Mouse (Mus musculus) testis, postnatal 14 days (tissue): ENCODE results near the gene Riok1.

ENCODE experiments used
- DNase-seq: peaks from one replicate; pipeline ENCODE4 v3.0.0; 2021; ENCODE audit warnings: low spot score

Riok1 gene

DNA sequence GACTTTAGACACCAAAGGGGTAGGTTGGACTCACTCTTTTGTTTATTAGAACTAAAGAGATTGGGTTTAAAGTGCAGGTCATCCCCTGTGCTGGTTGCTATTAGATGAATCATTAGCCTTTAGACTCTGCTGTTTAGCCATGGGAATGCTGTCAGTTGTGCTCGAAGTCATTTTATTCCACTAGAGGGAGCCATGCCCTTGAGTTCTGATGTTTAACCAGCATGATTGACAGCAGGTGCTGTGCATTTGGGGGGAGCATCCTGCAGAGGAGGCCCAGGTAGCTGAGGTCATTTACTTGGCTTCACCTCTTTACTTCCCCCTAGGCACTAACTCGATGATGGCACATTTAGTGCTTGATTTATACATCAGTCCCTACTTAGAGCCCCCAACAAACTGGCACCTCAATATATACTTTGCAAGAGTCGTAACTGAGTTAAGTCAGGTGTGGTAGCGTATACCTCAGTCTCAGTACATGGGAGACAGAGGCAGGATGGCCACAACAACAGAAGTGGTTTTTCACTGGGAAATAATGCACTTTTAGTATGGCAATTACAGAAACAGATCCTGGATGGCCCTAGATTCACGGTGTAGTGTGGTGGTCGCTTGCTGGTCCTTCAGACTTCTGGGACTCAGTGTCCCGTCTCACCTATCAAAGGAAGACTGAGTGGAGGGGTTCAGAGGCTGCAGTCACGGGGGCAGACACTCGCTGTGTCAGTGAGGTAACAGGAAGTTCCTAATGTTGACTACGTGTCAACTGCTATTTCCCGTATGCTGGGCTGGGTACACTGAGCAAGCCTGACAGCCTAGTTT, 28.3 kb downstream of the Riok1 start:
- DNase-seq: no peak

DNA sequence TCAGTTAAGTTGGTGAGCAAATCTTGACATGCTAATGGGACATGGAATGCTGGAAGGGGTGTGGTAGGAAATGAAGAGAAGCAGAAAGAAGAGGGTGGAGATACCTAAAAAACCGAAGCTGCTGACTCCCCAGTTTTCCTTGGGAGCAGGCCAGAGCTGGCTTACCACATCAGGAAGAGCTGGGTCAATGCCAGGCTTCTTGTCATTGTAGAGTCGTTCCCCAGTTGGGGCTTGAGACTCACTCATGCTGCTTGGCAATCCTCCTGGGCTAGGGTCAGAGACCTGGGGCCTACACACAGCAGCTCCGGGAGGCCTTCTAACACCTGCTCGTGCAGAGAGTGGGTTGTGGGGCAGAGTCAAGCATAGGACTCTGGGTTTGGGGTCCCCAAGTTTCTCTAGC, 34.1 kb downstream of the Riok1 start:
- DNase-seq: no peak

DNA sequence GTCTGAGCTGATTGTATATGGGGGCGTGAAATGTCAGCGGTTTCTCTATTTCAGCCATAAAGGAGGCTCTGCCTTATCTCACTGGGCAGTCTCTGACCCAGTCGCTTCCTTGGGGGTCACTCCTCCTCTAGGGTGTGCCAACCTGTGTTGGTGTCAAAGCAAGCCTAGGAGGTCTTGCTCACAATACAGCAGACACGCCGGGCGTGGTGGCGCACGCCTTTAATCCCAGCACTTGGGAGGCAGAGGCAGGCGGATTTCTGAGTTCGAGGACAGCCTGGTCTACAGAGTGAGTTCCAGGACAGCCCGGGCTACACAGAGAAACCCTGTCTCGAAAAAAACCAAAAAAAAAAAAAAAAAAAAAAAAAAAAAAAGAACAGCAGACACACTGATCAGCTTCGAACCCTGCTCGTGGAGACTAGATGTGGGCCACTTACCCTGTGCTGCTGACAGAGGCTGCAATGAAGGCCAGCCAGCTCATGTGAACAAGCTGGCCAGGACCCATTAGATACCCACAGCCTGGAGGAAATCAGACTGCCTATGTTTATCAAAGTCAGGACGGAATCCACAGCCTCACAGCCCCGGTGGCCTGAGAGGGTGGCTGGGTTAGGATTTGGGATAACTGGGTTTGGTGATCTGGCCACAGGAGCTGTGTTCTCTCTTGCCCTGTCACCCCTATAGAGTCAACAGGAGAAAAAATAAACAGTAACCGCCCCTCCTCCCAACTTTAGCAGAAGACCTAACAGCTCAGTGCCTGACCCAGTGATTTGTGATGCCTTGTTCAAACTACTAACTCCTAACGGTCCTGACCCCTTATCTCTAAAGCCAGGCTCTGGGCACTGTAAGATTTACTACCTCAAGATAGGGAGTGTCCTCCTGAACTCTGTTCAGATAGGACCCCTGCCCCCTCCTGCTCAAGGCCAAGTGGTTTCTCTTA, 36.8 kb downstream of the Riok1 start:
- no peak for DNase-seq

DNA sequence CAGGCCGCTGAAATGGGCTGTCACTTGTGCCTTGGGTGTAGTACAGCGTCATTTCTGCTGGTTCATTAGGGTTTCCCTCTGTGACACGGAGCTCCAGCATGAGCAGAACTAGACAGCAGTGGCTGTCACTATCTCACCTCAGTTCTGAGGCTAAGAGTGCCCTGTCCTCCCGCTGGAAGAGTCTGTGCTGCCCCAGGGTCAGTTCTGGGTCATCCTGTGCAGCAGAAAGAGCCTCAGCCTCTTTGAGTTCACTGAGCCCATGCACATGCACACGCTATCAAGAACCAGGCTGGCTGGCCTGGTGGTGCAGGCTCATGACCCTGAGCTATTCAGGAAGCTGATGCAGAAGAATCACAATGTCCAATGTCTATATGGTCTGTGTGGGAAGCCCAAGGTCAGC, 37.6 kb downstream of the Riok1 start:
- DNase-seq: no peak

DNA sequence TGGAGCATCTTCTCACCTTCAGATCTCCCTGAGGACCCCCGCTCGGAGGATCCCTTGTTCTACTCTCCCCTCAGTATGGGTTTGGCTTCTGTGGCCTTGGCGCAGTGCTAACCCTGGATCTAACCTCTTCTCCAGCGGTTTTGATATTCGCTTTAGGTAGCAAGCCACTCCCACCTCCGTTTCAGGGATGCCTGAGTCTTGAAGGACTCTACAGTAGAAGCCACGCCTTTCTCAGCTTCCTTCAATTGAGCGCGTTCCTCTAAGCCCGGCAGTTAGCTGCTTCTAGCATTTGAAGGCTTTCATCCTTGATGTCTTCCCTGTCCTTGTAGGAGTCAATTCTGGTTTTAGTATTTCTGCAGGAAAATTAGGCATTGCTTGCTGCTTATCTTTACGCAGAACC, 40.3 kb downstream of the Riok1 start:
- no peak for DNase-seq

DNA sequence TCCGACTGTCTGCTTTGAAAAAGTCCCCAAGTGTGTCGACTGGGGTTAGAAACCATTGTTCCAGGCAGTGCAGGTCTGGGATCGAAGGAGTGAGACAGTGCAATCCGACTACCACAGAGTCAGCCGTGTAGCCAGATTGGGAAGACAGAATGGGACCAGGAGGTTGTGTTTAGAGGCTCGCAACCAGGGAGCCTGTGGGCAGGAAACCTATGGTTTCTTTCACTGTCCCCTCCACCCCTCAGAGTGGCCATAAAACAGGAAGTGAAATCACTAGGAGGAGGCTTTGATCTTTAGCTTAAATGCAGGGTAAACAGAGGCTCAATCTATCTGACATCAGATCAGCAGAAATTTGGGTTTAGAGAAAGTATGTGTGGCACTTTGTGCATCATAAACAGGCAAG, 42.0 kb downstream of the Riok1 start:
- DNase-seq: no peak

DNA sequence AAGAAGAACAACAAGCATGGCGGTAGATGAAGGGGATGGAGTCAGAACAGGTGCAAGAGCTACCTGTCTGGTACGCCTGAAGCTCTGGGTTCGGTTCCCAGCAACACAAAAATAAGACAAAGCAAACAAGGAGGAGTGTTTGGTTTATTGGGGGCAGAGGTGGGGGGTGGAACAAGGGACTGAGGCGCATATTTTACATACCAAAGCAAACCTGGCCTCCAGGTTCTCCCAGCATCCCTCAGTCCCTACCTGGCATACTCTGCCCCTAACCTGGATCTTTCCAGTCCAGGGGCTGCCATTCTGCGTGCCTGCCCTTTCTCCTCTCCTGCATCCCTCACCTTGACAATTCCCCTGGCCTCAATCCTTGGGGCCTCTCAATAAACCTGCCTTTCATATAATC, 42.6 kb downstream of the Riok1 start:
- DNase-seq: no peak

DNA sequence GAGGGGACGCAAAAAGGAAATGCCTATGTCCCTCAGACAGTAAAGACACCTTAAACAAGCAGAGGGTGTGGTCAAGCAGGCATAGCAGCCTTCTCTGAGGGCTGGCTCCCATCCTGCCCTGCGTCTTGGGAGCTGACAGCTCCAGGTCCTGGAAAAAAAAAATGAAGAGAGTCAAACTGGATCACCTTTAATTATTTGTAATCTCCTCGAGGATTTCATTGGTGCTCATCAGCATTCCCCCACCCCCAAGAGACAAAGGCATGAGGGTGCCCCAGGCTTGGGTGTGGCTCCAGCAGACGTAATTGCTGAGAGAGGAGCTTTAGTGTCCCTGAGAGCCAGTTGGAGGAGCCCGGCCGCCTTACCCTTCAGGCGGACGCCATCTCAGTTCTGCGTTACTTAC, 43.2 kb downstream of the Riok1 start:
- DNase-seq: no peak

DNA sequence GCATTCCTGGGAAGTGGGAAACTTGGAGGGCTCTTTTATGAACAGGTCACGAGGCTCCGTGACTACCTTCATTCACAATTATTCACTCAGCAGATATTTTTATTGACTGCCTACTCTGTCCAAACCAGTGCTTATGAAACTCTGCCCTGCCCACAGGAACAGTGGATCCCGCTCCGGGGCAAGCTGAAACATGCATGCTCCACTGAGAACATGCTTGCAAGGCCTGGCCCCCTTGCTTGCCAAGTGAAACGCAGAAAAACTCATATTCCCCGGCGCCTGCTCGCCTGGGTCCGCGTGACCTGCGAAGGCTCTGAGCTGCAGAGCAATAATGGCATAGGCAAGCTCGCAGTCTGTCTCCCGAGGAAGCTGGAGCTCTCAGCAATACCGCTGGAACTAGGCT, 43.9 kb downstream of the Riok1 start:
- DNase-seq: no peak

DNA sequence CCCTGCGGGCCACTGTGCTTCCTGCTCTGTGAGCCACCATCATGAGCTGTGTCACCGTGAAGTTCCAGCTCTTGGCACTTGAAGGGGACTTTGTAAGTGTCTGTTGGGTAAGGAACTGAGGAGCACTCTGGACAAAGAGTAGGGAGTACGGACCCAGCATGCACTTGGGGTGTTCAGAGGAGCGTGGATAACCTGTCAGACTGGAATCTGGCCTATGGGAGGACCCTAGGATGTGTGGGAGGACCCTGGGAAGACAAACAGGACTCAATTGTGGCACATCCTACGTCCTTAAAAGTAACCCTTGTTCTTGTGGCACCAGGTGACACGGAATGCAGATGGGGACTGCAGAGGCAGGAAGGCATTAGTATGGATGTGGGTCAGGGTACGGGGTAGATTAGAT, 44.4 kb downstream of the Riok1 start:
- no peak for DNase-seq

DNA sequence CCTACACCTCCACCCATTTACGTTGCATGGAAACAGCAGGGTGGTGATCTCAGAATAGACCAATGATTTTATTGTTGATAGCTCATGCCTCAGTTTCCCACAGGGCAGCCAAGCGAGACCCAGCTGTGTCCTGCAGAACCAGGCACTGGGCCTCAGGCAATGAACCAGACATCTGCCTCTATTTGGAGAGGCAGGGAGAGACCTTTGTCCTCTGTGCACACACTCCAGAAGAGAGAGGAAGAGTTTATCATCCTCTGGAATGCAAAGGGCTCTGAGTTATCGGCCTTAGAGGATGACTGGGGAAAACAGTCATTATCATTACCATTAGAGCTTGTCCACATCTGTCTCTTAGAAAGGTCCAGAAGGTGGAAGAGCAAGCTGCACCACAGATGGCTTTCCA, 49.9 kb downstream of the Riok1 start:
- no peak for DNase-seq

DNA sequence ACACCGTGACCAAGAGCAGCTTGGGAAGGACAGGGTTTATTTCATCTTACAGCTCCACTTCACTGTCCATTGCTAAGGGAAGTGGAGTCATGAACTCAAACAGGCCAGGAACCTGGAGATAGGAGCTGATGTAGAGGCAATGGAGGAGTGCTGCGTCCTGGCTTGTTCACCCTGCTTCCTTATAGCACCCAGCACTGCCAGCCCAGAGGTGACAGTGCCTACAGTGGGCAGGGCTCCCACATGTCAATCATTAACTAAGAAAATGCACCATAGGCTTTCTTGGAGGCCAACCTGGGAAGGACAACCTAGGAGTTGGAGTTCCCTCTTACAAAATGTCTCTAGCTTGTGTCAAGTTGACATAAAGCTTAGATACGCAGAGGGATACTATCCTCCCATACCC, 51.2 kb downstream of the Riok1 start:
- no peak for DNase-seq

DNA sequence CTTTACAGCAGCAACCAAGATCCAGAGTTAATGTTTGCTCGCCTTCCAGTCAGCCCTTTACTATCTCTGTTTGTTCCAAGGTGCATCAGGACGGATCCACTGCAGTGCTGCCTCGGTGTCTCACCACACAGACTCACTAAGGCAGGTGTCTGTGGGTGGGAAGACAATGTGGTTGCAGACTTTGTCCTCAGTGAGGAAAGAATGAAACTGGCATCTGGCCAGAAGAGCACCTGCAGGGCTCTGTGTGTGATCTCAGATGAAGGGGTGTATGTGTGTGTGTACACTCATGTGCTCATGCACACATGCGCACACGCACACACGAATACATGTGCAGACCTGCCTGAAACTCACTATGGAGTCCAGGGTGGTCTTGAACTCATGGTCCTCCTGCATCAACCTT, 52.7 kb downstream of the Riok1 start:
- no peak for DNase-seq

DNA sequence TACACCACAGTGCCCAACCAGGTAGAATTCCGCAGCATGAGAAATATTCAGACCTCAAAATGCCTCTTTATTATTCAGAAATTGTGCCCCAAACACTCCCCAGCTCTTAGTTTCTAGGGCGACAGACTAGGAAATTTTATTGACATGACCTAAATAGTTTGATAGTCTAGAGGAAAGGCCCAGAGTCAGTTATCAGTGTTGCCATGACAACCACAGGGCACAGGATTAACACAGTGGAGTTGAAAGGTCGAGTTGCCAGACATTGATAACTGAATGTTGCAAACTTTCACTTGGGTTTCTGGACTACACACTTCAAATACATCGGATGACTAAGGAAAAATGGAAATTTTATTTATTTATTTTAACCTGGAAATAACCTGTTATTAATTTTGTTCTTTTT, 53.1 kb downstream of the Riok1 start:
- DNase-seq: no peak

DNA sequence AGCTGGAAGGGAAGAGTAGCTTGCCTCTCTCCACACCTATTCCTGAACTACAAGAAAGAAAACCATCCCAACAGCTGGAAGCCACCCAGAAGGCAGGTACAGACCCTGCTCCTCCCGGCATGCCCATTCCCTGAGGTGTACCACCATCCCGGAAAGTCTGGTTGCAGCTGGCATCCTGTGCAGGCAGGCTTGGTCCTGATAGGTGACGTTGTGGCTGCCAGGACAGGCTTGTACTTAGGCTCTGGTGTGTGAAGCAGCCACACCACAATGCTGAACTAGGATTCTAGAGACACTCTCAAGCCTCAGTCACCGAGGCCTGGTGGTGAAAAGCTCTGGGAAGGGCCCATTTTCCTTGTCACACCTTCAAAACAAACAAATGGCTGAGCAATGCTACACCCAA, 59.4 kb downstream of the Riok1 start:
- no peak for DNase-seq

DNA sequence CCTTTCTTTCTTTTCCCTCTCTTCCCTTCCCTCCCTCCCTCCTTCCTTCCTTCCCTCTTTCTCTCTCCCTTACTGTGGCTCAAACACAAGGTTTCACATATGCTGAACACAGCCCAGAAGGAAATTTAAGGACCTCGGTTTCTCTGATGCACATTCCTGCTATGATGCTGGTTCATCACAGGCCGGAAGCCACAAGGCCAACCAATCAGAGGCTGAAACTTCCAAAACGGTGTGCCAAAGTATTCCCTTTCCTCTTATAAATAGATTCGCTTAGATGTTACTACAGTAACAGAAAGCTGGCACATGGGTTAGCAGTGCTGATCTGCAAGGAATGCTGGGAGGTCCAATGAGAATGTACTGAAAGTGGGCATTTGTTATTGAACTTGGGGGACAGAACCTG, 66.6 kb downstream of the Riok1 start:
- DNase-seq: no peak

DNA sequence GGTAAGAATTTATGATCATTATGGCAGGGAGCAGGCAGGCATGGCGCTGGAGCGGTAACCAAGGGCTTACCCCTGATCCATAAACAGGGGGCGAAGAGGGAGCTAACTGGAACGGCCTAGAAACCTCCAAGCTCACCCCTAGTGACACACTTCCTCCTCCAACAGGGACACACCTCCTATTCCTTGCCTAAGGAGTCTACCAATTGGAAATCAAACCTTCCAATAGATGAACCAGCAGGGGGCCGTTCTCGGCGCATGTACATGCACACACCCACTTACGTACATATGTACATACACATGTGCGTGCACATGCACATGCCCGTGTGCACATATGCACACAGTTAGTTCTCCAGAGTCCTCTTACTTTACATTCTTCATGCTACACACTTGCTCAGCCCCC, 67.7 kb downstream of the Riok1 start:
- DNase-seq: no peak

DNA sequence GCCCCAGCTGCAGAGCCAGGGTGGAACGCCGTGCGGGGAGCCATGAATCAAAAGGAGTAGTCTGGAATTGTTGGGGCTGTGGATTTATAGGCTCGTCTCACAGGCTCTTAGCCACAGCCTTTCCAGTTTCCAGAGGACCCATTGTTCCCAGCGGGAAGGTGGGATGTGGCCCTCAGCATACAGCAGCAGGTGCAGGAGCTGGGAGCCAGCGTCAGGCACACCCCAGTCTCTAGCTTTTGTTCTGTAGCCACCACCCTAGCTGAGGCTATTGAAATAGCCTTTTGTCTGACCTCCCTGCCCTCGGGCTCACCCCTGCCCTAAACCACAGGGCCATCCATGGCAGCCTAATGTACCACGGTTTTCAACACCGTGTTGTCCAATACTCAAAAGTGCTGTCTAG, 72.3 kb downstream of the Riok1 start:
- no peak for DNase-seq
